Mouse (Mus musculus) retina, adult 2 months (tissue): ENCODE data around the gene Adam30.
"Not testable (repeated sequence)": the region's sequence is repeated elsewhere in the genome, so short reads cannot be mapped to it uniquely, and the experiment has no call there.

Source experiments
- DNase-seq: peaks from one replicate; pipeline ENCODE4 v3.0.0-alpha.2; 2012; ENCODE audit warnings: low read depth, low spot score

The Adam30 gene

GRCm38 (mm10) chr3:98160330-98160729 lies at the start of gene Adam30:
Gene Adam30 (plus strand): TSS chr3:98160630.
- no peak for DNase-seq

- no peak for DNase-seq
These were observed 42.2 kb upstream of the Adam30 start for GRCm38 (mm10) chr3:98118252-98118651.

GRCm38 (mm10) chr3:98119338-98119737 lies 41.1 kb upstream of the Adam30 start:
- no peak for DNase-seq

- DNase-seq: no peak
These were observed 39.5 kb upstream of the Adam30 start for GRCm38 (mm10) chr3:98120884-98121283.

- no peak for DNase-seq
These were observed 32.7 kb upstream of the Adam30 start for GRCm38 (mm10) chr3:98127775-98128174.

- no peak for DNase-seq
These were observed 31.7 kb upstream of the Adam30 start for GRCm38 (mm10) chr3:98128716-98129115.

- not testable (repeated sequence) for DNase-seq
These were observed 28.3 kb upstream of the Adam30 start for GRCm38 (mm10) chr3:98132140-98132539.

GRCm38 (mm10) chr3:98132636-98133035 lies 27.8 kb upstream of the Adam30 start:
- no peak for DNase-seq

- DNase-seq: no peak
These were observed 19.0 kb upstream of the Adam30 start for GRCm38 (mm10) chr3:98141456-98141855.

- no peak for DNase-seq
These were observed 17.6 kb upstream of the Adam30 start for GRCm38 (mm10) chr3:98142862-98143261.

GRCm38 (mm10) chr3:98145204-98145603 lies 15.2 kb upstream of the Adam30 start:
- DNase-seq: no peak

- no peak for DNase-seq
These were observed 13.7 kb upstream of the Adam30 start for GRCm38 (mm10) chr3:98146471-98147410.

- no peak for DNase-seq
These were observed 12.7 kb upstream of the Adam30 start for GRCm38 (mm10) chr3:98147706-98148105.

GRCm38 (mm10) chr3:98149881-98150280 lies 10.5 kb upstream of the Adam30 start:
- no peak for DNase-seq

GRCm38 (mm10) chr3:98151016-98151415 lies 9.4 kb upstream of the Adam30 start:
- no peak for DNase-seq

GRCm38 (mm10) chr3:98153460-98153859 lies 7.0 kb upstream of the Adam30 start:
- no peak for DNase-seq

GRCm38 (mm10) chr3:98156158-98156557 lies 4.3 kb upstream of the Adam30 start:
- DNase-seq: no peak

GRCm38 (mm10) chr3:98157073-98157472 lies 3.4 kb upstream of the Adam30 start:
- no peak for DNase-seq

- no peak for DNase-seq
These were observed 2.8 kb upstream of the Adam30 start for GRCm38 (mm10) chr3:98157585-98157984.

GRCm38 (mm10) chr3:98158646-98159045 lies 1.8 kb upstream of the Adam30 start:
- DNase-seq: no peak

GRCm38 (mm10) chr3:98159289-98159688 lies 1.1 kb upstream of the Adam30 start:
- no peak for DNase-seq

GRCm38 (mm10) chr3:98178340-98178739 lies 17.9 kb downstream of the Adam30 start:
- no peak for DNase-seq

GRCm38 (mm10) chr3:98180805-98181204 lies 20.4 kb downstream of the Adam30 start:
- DNase-seq: no peak
